9 mouse cellular contexts compared by ENCODE assay signal in the genomic region with DNA sequence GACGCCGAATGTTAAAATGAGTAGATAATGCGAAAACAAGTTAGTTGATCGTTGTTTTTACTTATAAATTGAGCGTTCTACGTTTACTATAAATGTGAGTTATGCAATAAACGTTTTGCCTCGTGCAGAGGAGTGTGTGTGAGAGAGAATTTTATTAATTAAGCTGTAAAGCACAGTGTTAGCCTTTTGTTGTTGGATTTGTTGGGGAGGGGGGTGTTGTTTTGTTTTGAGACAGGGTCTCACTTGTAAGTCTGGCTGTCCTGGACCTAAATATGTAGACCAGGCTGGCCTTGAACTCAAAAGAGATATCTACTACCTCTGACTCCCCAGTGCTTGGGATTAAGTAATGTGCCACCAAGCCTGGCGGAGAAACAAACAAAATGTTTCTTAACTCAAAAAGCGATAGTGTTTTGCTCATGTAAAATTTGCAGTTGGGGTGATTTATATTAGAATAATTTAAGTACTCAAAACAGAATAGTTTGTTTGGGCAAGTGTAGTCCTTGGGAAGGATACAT. TPM values are rescaled to one million over a fixed set of nuclear protein-coding genes. Genes with fewer than 3 reads are reported as not detected.
DNase-seq lines count a peak whose midpoint lies in the region; ATAC-seq and TF ChIP-seq lines count a peak whose summit lies in the region.
"Had no signal": no experiment of that assay in that cellular context is flagged by ENCODE, and none has a peak within 500 bp of the region (broad histone marks: within the 10 kb centered on the region; RNA-seq: fewer than 3 reads in every experiment).

No protein-coding gene starts in this region.

- WGBS in forebrain, embryonic 13.5 days = 11% methylated on average over 10 of the region's 10 CpGs
- WGBS in liver, adult 2 months = 2% methylated on average over 10 of the region's 10 CpGs

- H3K9me3 ChIP-seq in erythroblast, embryonic 14.5 days (ENCODE audit: control insufficient read depth, low read length) = no peaks in the 10 kb centered on the region
- no peaks in the 10 kb centered on the region for H3K9me3 ChIP-seq in forebrain, embryonic 13.5 days (replicated peaks)

- TF ChIP-seq POLR2A in liver, adult 2 months (IDR thresholded peaks at IDR 0.05; ENCODE audit: extremely low read depth, insufficient read depth, low read length) = no peak

- peak overlapping the region; percentile 93 for H3K9ac ChIP-seq in forebrain, embryonic 13.5 days
- peak overlapping the region; percentile 62; the same call in 1 of the 2 replicates for H3K9ac ChIP-seq in liver, adult 2 months (ENCODE audit: low read depth, low read length)

- H3K4me2 ChIP-seq in forebrain, embryonic 13.5 days = peak overlapping the region; percentile 74

- peak overlapping the region; percentile 87 for H3K4me3 ChIP-seq in erythroblast, embryonic 14.5 days (replicated peaks)
- peak overlapping the region; percentile 95 for H3K4me3 ChIP-seq in forebrain, embryonic 13.5 days
- peak overlapping the region; percentile 85 for H3K4me3 ChIP-seq in liver, adult 2 months (ENCODE audit: insufficient read depth, low read depth, low read length)

- peaks cover 19% of the 10 kb centered on the region; the same call in 1 of the 2 replicates for H3K79me2 ChIP-seq in liver, adult 2 months (ENCODE audit: control insufficient read depth, insufficient read depth, low read length)

- no peak overlapping the region for H3K27ac ChIP-seq in forebrain, embryonic 13.5 days
- peak overlapping the region; percentile 49 for H3K27ac ChIP-seq in liver, adult 2 months (replicated peaks; ENCODE audit: insufficient read depth, low read depth, low read length)

- peak; percentile 41 for DNase-seq in A20 (ENCODE audit: low read depth, low spot score)
- DNase-seq in liver, adult 2 months (ENCODE audit: extremely low read depth, low read depth, low spot score) = peak; percentile 59
- no peak for DNase-seq in right cerebral cortex, postnatal 10 days (ENCODE audit: low spot score in 2 of 2)
- no peak for DNase-seq in left cerebral cortex, adult 9 months (ENCODE audit: low spot score in 2 of 2)
- DNase-seq in thymus, postnatal 36 days = no peak

- H3K27me3 ChIP-seq in erythroblast, embryonic 14.5 days (ENCODE audit: control insufficient read depth) = no peaks in the 10 kb centered on the region
- H3K27me3 ChIP-seq in forebrain, embryonic 13.5 days = no peaks in the 10 kb centered on the region
- H3K27me3 ChIP-seq in liver, adult 2 months (ENCODE audit: control insufficient read depth, insufficient read depth, low read length) = no peaks in the 10 kb centered on the region

- H3K36me3 ChIP-seq in erythroblast, embryonic 14.5 days (ENCODE audit: control insufficient read depth) = peaks cover 54% of the 10 kb centered on the region
- H3K36me3 ChIP-seq in forebrain, embryonic 13.5 days (ENCODE audit: poor library complexity, severe bottlenecking) = peaks cover 4% of the 10 kb centered on the region; the same call in 1 of the 2 replicates
- peaks cover 4% of the 10 kb centered on the region; the same call in 1 of the 2 replicates for H3K36me3 ChIP-seq in liver, adult 2 months (ENCODE audit: control insufficient read depth, insufficient read depth, low read length)

- H3K4me1 ChIP-seq in erythroblast, embryonic 14.5 days (ENCODE audit: control insufficient read depth) = peaks cover 59% of the 10 kb centered on the region
- H3K4me1 ChIP-seq in forebrain, embryonic 13.5 days = peaks cover 49% of the 10 kb centered on the region
- peaks cover 13% of the 10 kb centered on the region for H3K4me1 ChIP-seq in liver, adult 2 months (ENCODE audit: control insufficient read depth, insufficient read depth, low read length)

- no peak for ATAC-seq in erythroblast, adult 5-6 weeks (replicated peaks; ENCODE audit: low FRiP score, poor library complexity, severe bottlenecking)
- ATAC-seq in forebrain, embryonic 13.5 days = no peak
- ATAC-seq: CD4-positive, CD25-positive, alpha-beta regulatory T cell, adult 4 months had no signal

- TF ChIP-seq CTCF in liver, adult 2 months (IDR thresholded peaks at IDR 0.05; ENCODE audit: low read depth, low read length) = no peak

RNA-seq across cellular contexts. Expression of a gene that starts 1.3 kb away (rescaled TPM):
- polyA plus RNA-seq in erythroblast, embryonic 14.5 days (2012) = 1.2 TPM in 2 replicates
- total RNA-seq in erythroblast, adult 5-6 weeks (2015; ENCODE audit: low replicate concordance) = 31.7 and 36.8 TPM in 2 replicates
- 47.3 and 56.5 TPM in 2 replicates for total RNA-seq in erythroblast, adult 5-6 weeks (2017; ENCODE audit: low replicate concordance)
- polyA plus RNA-seq in forebrain, embryonic 13.5 days (2015; fragmentation: Nextera tagmentation; extraction: Ambion mirVana) = 115 and 124 TPM in 2 replicates
- total RNA-seq in liver, adult 2 months (2014; rRNA removed) = 28.8 and 29.9 TPM in 2 replicates
- polyA plus RNA-seq in liver, adult 2 months (2012; rRNA removed) = 5.3 and 9.4 TPM in 2 replicates

RNA-seq across cellular contexts. Expression of a gene that starts 46.0 kb away (rescaled TPM):
- polyA plus RNA-seq in erythroblast, embryonic 14.5 days (2012) = 0.32 and 0.40 TPM in 2 replicates
- 21.1 and 26.1 TPM in 2 replicates for total RNA-seq in erythroblast, adult 5-6 weeks (2015; ENCODE audit: low replicate concordance)
- 24.0 and 25.3 TPM in 2 replicates for total RNA-seq in erythroblast, adult 5-6 weeks (2017; ENCODE audit: low replicate concordance)
- 0.08 TPM in 1 of 2 replicates, not detected in the other for polyA plus RNA-seq in forebrain, embryonic 13.5 days (2015; fragmentation: Nextera tagmentation; extraction: Ambion mirVana)
- total RNA-seq in liver, adult 2 months (2014; rRNA removed) = 19.6 and 48.2 TPM in 2 replicates
- 5.6 and 6.9 TPM in 2 replicates for polyA plus RNA-seq in liver, adult 2 months (2012; rRNA removed)

Comparison
In these comparisons a context has a peak if more than half of its experiments do, and no peak if none do; other contexts are left out.
1. DNase-seq: peak in A20 (single experiment) and liver, adult 2 months (single experiment); none in right cerebral cortex, postnatal 10 days (0 of 2), left cerebral cortex, adult 9 months (0 of 2) and thymus, postnatal 36 days (0 of 2).
2. RNA of a gene that starts 1.3 kb away (polyA plus RNA-seq): 115 to 124 TPM in forebrain, embryonic 13.5 days; 5.3 to 9.4 TPM in liver, adult 2 months and 1.2 TPM in erythroblast, embryonic 14.5 days; every median in the first group is over 10 times any median in the second.
3. Peak in every context shown above with its lines, with median percentiles within 50 percentile points of each other: H3K4me3 ChIP-seq.